Mouse (Mus musculus): ENCODE measurements around the gene BC024978. TPM values are rescaled to one million over a fixed set of nuclear protein-coding genes. Genes with fewer than 3 reads are reported as not detected.

Gene BC024978
- polyA plus RNA-seq, 1 experiment, result 3.2 TPM

- Histone ChIP-seq H3K4me3 (ENCODE audit: insufficient read depth, poor library complexity, severe bottlenecking) (no peak overlapping the region), H3K79me2 (ENCODE audit: control insufficient read depth, insufficient read depth) (peaks cover 42% of the 10 kb centered on the region), H3K36me3 (ENCODE audit: control insufficient read depth, insufficient read depth) (peaks cover 10% of the 10 kb centered on the region), H3ac (ENCODE audit: control insufficient read depth, insufficient read length, low read depth) (no peak overlapping the region), H3K79me3 (ENCODE audit: low read depth) (peaks cover 2% of the 10 kb centered on the region), H3K27me3 (ENCODE audit: control insufficient read depth, insufficient read depth, insufficient read length) (no peaks in the 10 kb centered on the region)
- TF ChIP-seq MAX (IDR thresholded peaks at IDR 0.05), result no peak
- TF ChIP-seq CTCF (IDR thresholded peaks at IDR 0.05; ENCODE audit: control insufficient read depth, insufficient read depth, insufficient read length), result peak; percentile 90
These were observed 35.7 kb upstream of the BC024978 start for GRCm38 (mm10) chr7:27159882-27160281.

GRCm38 (mm10) chr7:27160921-27161320, 34.7 kb upstream of the BC024978 start:
- Histone ChIP-seq H3K27me3 (ENCODE audit: control insufficient read depth, insufficient read depth, insufficient read length) (no peaks in the 10 kb centered on the region), H3K36me3 (ENCODE audit: control insufficient read depth, insufficient read depth) (peaks cover 10% of the 10 kb centered on the region), H3K79me2 (ENCODE audit: control insufficient read depth, insufficient read depth) (peaks cover 52% of the 10 kb centered on the region), H3K4me3 (ENCODE audit: insufficient read depth, poor library complexity, severe bottlenecking) (no peak overlapping the region), H3ac (ENCODE audit: control insufficient read depth, insufficient read length, low read depth) (no peak overlapping the region), H3K79me3 (ENCODE audit: low read depth) (peaks cover 7% of the 10 kb centered on the region)
- TF ChIP-seq MYOG (IDR thresholded peaks at IDR 0.05; ENCODE audit: control insufficient read depth, extremely low read depth, insufficient read length) (no peak), CEBPB (IDR thresholded peaks at IDR 0.05; ENCODE audit: low read depth) (no peak), MYOD1 (IDR thresholded peaks at IDR 0.05; ENCODE audit: control insufficient read depth, insufficient read length, low read depth) (no peak), USF1 (IDR thresholded peaks at IDR 0.05; ENCODE audit: low read depth) (no peak), CTCF (IDR thresholded peaks at IDR 0.05; ENCODE audit: control insufficient read depth, insufficient read depth, insufficient read length) (no peak), FOSL1 (IDR thresholded peaks at IDR 0.05; ENCODE audit: insufficient read depth, low read length, poor library complexity, severe bottlenecking) (no peak), MAX (IDR thresholded peaks at IDR 0.05) (no peak)

- Histone ChIP-seq H3K79me3 (ENCODE audit: low read depth) (peaks cover 7% of the 10 kb centered on the region), H3ac (ENCODE audit: control insufficient read depth, insufficient read length, low read depth) (no peak overlapping the region), H3K4me3 (ENCODE audit: insufficient read depth, poor library complexity, severe bottlenecking) (no peak overlapping the region), H3K27me3 (ENCODE audit: control insufficient read depth, insufficient read depth, insufficient read length) (no peaks in the 10 kb centered on the region), H3K79me2 (ENCODE audit: control insufficient read depth, insufficient read depth) (peaks cover 55% of the 10 kb centered on the region), H3K36me3 (ENCODE audit: control insufficient read depth, insufficient read depth) (peaks cover 10% of the 10 kb centered on the region)
- no peak for TF ChIP-seq MYOG (IDR thresholded peaks at IDR 0.05; ENCODE audit: control insufficient read depth, extremely low read depth, insufficient read length)
- no peak for TF ChIP-seq USF1 (IDR thresholded peaks at IDR 0.05; ENCODE audit: low read depth)
- TF ChIP-seq CTCF (IDR thresholded peaks at IDR 0.05; ENCODE audit: control insufficient read depth, insufficient read depth, insufficient read length), result no peak
These were observed 33.8 kb upstream of the BC024978 start for GRCm38 (mm10) chr7:27161744-27162143.

GRCm38 (mm10) chr7:27162780-27163449, 32.7 kb upstream of the BC024978 start:
- Histone ChIP-seq H3K79me2 (ENCODE audit: control insufficient read depth, insufficient read depth) (peaks cover 55% of the 10 kb centered on the region), H3ac (ENCODE audit: control insufficient read depth, insufficient read length, low read depth) (no peak overlapping the region), H3K36me3 (ENCODE audit: control insufficient read depth, insufficient read depth) (peaks cover 10% of the 10 kb centered on the region), H3K79me3 (ENCODE audit: low read depth) (peaks cover 7% of the 10 kb centered on the region), H3K4me3 (ENCODE audit: insufficient read depth, poor library complexity, severe bottlenecking) (no peak overlapping the region), H3K27me3 (ENCODE audit: control insufficient read depth, insufficient read depth, insufficient read length) (no peaks in the 10 kb centered on the region)
- TF ChIP-seq USF1 (IDR thresholded peaks at IDR 0.05; ENCODE audit: low read depth), result no peak

GRCm38 (mm10) chr7:27163450-27163805, 32.2 kb upstream of the BC024978 start:
- H3K4me3 ChIP-seq (ENCODE audit: insufficient read depth, poor library complexity, severe bottlenecking), result no peak overlapping the region
- H3K27me3 ChIP-seq (ENCODE audit: control insufficient read depth, insufficient read depth, insufficient read length), result no peaks in the 10 kb centered on the region
- no peak overlapping the region for H3ac ChIP-seq (ENCODE audit: control insufficient read depth, insufficient read length, low read depth)
- no peak for TF ChIP-seq FOSL1 (IDR thresholded peaks at IDR 0.05; ENCODE audit: insufficient read depth, low read length, poor library complexity, severe bottlenecking)
- TF ChIP-seq MYOG (IDR thresholded peaks at IDR 0.05; ENCODE audit: control insufficient read depth, extremely low read depth, insufficient read length), result no peak
- peaks cover 7% of the 10 kb centered on the region for H3K79me3 ChIP-seq (ENCODE audit: low read depth)
- peaks cover 55% of the 10 kb centered on the region for H3K79me2 ChIP-seq (ENCODE audit: control insufficient read depth, insufficient read depth)
- peaks cover 5% of the 10 kb centered on the region for H3K36me3 ChIP-seq (ENCODE audit: control insufficient read depth, insufficient read depth)

- TF ChIP-seq FOSL1 (IDR thresholded peaks at IDR 0.05; ENCODE audit: insufficient read depth, low read length, poor library complexity, severe bottlenecking), result no peak
- no peak for TF ChIP-seq USF1 (IDR thresholded peaks at IDR 0.05; ENCODE audit: low read depth)
- no peak for TF ChIP-seq CTCF (IDR thresholded peaks at IDR 0.05; ENCODE audit: control insufficient read depth, insufficient read depth, insufficient read length)
- no peak for TF ChIP-seq MYOD1 (IDR thresholded peaks at IDR 0.05; ENCODE audit: control insufficient read depth, insufficient read length, low read depth)
- no peak for TF ChIP-seq MAX (IDR thresholded peaks at IDR 0.05)
- TF ChIP-seq MYOG (IDR thresholded peaks at IDR 0.05; ENCODE audit: control insufficient read depth, extremely low read depth, insufficient read length), result no peak
- no peak for TF ChIP-seq CEBPB (IDR thresholded peaks at IDR 0.05; ENCODE audit: low read depth)
- Histone ChIP-seq H3K79me2 (ENCODE audit: control insufficient read depth, insufficient read depth) (peaks cover 55% of the 10 kb centered on the region), H3K4me3 (ENCODE audit: insufficient read depth, poor library complexity, severe bottlenecking) (no peak overlapping the region), H3K36me3 (ENCODE audit: control insufficient read depth, insufficient read depth) (no peaks in the 10 kb centered on the region), H3ac (ENCODE audit: control insufficient read depth, insufficient read length, low read depth) (no peak overlapping the region), H3K27me3 (ENCODE audit: control insufficient read depth, insufficient read depth, insufficient read length) (no peaks in the 10 kb centered on the region), H3K79me3 (ENCODE audit: low read depth) (peaks cover 7% of the 10 kb centered on the region)
These were observed 31.3 kb upstream of the BC024978 start for GRCm38 (mm10) chr7:27164112-27164947.
